In the genomic region with DNA sequence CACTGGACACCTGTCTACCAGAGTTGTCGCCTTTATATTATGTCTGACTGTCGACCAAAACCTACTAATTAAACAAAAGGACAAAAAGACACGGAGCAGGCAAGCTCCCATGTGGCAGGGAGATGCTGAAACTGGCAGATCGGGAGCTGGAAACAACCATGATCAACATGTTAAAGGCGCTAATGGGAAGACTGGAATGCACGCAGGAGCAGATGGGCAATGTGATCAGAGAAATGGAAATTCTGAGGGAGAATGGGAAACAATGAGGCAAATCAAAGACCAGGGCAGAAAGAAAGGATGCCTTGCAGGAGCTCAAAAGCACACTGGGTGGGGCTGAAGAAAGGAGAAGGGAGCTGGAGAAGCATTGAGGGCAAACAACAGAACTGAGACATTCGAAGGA, we compare ENCODE assay signal across 15 mouse cellular contexts. TPM values are rescaled to one million over a fixed set of nuclear protein-coding genes. Genes with fewer than 3 reads are reported as not detected.
A peak's percentile ranks its signal among the peaks of the same experiment; 100 is the strongest.
DNase-seq lines count a peak whose midpoint lies in the region; ATAC-seq and TF ChIP-seq lines count a peak whose summit lies in the region.
"Had no signal": no experiment of that assay in that cellular context is flagged by ENCODE, and none has a peak within 500 bp of the region (broad histone marks: within the 10 kb centered on the region; RNA-seq: fewer than 3 reads in every experiment).

No protein-coding gene starts in this region.

- WGBS in hindbrain, embryonic 10.5 days = 44% methylated on average over 7 of the region's 7 CpGs
- WGBS in hindbrain, postnatal 0 days = 31% methylated on average over 7 of the region's 7 CpGs
- 33% methylated on average over 7 of the region's 7 CpGs for WGBS in forebrain, embryonic 13.5 days
- 39% methylated on average over 7 of the region's 7 CpGs for WGBS in midbrain, embryonic 14.5 days

- ATAC-seq in hindbrain, postnatal 0 days = no peak
- peak; percentile 43 for ATAC-seq in forebrain, embryonic 13.5 days
- no peak for ATAC-seq in midbrain, embryonic 14.5 days (ENCODE audit: low FRiP score, low TSS enrichment)
- ATAC-seq: activated CD4-positive, CD25-positive, alpha-beta regulatory T cell, adult 4 months; intestine, embryonic 16.5 days had no signal

- no peak overlapping the region for H3K4me3 ChIP-seq in hindbrain, embryonic 10.5 days
- no peak overlapping the region for H3K4me3 ChIP-seq in hindbrain, postnatal 0 days (ENCODE audit: low read length)
- H3K4me3 ChIP-seq in ES-E14 (ENCODE audit: insufficient read depth in 1 of 2, low read depth in 1 of 2, low read length in 2 of 2, poor library complexity in 1 of 2, severe bottlenecking in 1 of 2) = peak overlapping the region in 1 of 2 experiments; percentile 17; a peak in 1 of 4 replicates
- H3K4me3 ChIP-seq in forebrain, embryonic 13.5 days = no peak overlapping the region
- no peak overlapping the region for H3K4me3 ChIP-seq in midbrain, embryonic 14.5 days (replicated peaks; ENCODE audit: low read depth, low read length)
- H3K4me3 ChIP-seq: embryonic facial prominence, embryonic 12.5 days; lung, embryonic 15.5 days had no signal

- H3K9me3 ChIP-seq in hindbrain, embryonic 10.5 days = no peaks in the 10 kb centered on the region
- H3K9me3 ChIP-seq in hindbrain, postnatal 0 days (ENCODE audit: low read length) = no peaks in the 10 kb centered on the region
- H3K9me3 ChIP-seq in ES-E14 (ENCODE audit: control insufficient read depth, insufficient read depth, low read depth, low read length) = no peaks in the 10 kb centered on the region
- no peaks in the 10 kb centered on the region for H3K9me3 ChIP-seq in forebrain, embryonic 13.5 days (replicated peaks)
- H3K9me3 ChIP-seq in midbrain, embryonic 14.5 days (ENCODE audit: control insufficient read depth, low read length) = 0 out of 2 replicates have a peak, but pooled peaks cover 3% of the 10 kb centered on the region
- H3K9me3 ChIP-seq: embryonic facial prominence, embryonic 12.5 days; lung, embryonic 15.5 days had no signal

- H3K27me3 ChIP-seq in hindbrain, embryonic 10.5 days (ENCODE audit: insufficient read depth, poor library complexity, severe bottlenecking) = no peaks in the 10 kb centered on the region
- H3K27me3 ChIP-seq in hindbrain, postnatal 0 days (ENCODE audit: insufficient read depth, low read length) = no peaks in the 10 kb centered on the region
- H3K27me3 ChIP-seq in forebrain, embryonic 13.5 days = no peaks in the 10 kb centered on the region
- no peaks in the 10 kb centered on the region for H3K27me3 ChIP-seq in midbrain, embryonic 14.5 days (ENCODE audit: control insufficient read depth, insufficient read depth, low read length)
- H3K27me3 ChIP-seq: embryonic facial prominence, embryonic 12.5 days; lung, embryonic 15.5 days had no signal

- no peak overlapping the region for H3K4me2 ChIP-seq in hindbrain, postnatal 0 days (ENCODE audit: low read depth, low read length)
- H3K4me2 ChIP-seq in forebrain, embryonic 13.5 days = no peak overlapping the region
- no peak overlapping the region for H3K4me2 ChIP-seq in midbrain, embryonic 14.5 days (ENCODE audit: low read length)
- H3K4me2 ChIP-seq: embryonic facial prominence, embryonic 12.5 days; lung, embryonic 15.5 days had no signal

- no peak for TF ChIP-seq CTCF in hindbrain, postnatal 0 days (IDR thresholded peaks at IDR 0.05; ENCODE audit: low read depth)

- in situ Hi-C loops in ES-E14 (cut with MboI; ENCODE audit: low sequenced_read_pairs in 2 of 2, unreplicated experiment in 2 of 2) = no loop called here

- no peaks in the 10 kb centered on the region for H3K36me3 ChIP-seq in hindbrain, embryonic 10.5 days
- H3K36me3 ChIP-seq in hindbrain, postnatal 0 days (ENCODE audit: insufficient read depth, low read length) = no peaks in the 10 kb centered on the region
- no peaks in the 10 kb centered on the region for H3K36me3 ChIP-seq in ES-E14 (ENCODE audit: control insufficient read depth, insufficient read depth, low read length, poor library complexity, severe bottlenecking)
- no peaks in the 10 kb centered on the region for H3K36me3 ChIP-seq in forebrain, embryonic 13.5 days (ENCODE audit: poor library complexity, severe bottlenecking)
- no peaks in the 10 kb centered on the region for H3K36me3 ChIP-seq in midbrain, embryonic 14.5 days (ENCODE audit: control insufficient read depth, insufficient read depth, low read length)
- H3K36me3 ChIP-seq: embryonic facial prominence, embryonic 12.5 days; lung, embryonic 15.5 days had no signal

- peak overlapping the region; percentile 43 for H3K27ac ChIP-seq in hindbrain, embryonic 10.5 days
- H3K27ac ChIP-seq in hindbrain, postnatal 0 days = no peak overlapping the region; the same call in 1 of the 2 replicates
- peak overlapping the region; percentile 6; the same call in 1 of the 2 replicates for H3K27ac ChIP-seq in ES-E14 (ENCODE audit: insufficient read depth, low read depth, low read length, poor library complexity, severe bottlenecking)
- H3K27ac ChIP-seq in forebrain, embryonic 13.5 days = peak overlapping the region; percentile 81
- 0 out of 2 replicates have a peak overlapping the region, but pooled peaks have one; percentile 37 for H3K27ac ChIP-seq in midbrain, embryonic 14.5 days (replicated peaks; ENCODE audit: low read depth, low read length)
- H3K27ac ChIP-seq: embryonic facial prominence, embryonic 12.5 days; kidney, postnatal 0 days; lung, embryonic 15.5 days had no signal

- peaks cover 18% of the 10 kb centered on the region for H3K4me1 ChIP-seq in hindbrain, embryonic 10.5 days (replicated peaks)
- H3K4me1 ChIP-seq in hindbrain, postnatal 0 days (ENCODE audit: insufficient read depth, low read length) = peaks cover 7% of the 10 kb centered on the region; the same call in 1 of the 2 replicates
- H3K4me1 ChIP-seq in ES-E14 (ENCODE audit: control insufficient read depth in 2 of 2, insufficient read depth in 2 of 2, low read length in 2 of 2, poor library complexity in 1 of 2) = peaks cover 8 to 19% of the 10 kb centered on the region in 2 experiments; a peak in 3 of 4 replicates
- peaks cover 10% of the 10 kb centered on the region for H3K4me1 ChIP-seq in forebrain, embryonic 13.5 days
- H3K4me1 ChIP-seq in midbrain, embryonic 14.5 days (ENCODE audit: control insufficient read depth, insufficient read depth, low read length) = no peaks in the 10 kb centered on the region
- H3K4me1 ChIP-seq: embryonic facial prominence, embryonic 12.5 days; lung, embryonic 15.5 days had no signal

- no peak overlapping the region for H3K9ac ChIP-seq in hindbrain, postnatal 0 days (replicated peaks; ENCODE audit: low read length)
- no peak overlapping the region for H3K9ac ChIP-seq in ES-E14 (ENCODE audit: insufficient read depth, low read depth, low read length, poor library complexity, severe bottlenecking)
- H3K9ac ChIP-seq in forebrain, embryonic 13.5 days = 0 out of 2 replicates have a peak overlapping the region, but pooled peaks have one; percentile 12
- peak overlapping the region; percentile 23; the same call in 1 of the 2 replicates for H3K9ac ChIP-seq in midbrain, embryonic 14.5 days (replicated peaks; ENCODE audit: low read length)
- H3K9ac ChIP-seq: embryonic facial prominence, embryonic 12.5 days; lung, embryonic 15.5 days had no signal

- DNase-seq in hindbrain, embryonic 10.5 days (ENCODE audit: low spot score) = no peak
- DNase-seq in hindbrain, postnatal 0 days (ENCODE audit: low spot score) = no peak
- DNase-seq in ES-E14 (ENCODE audit: low read depth, low spot score) = peak; percentile 74
- DNase-seq in midbrain, embryonic 14.5 days = no peak
- DNase-seq in right cerebral cortex, postnatal 25 days = no peak
- no peak for DNase-seq in B cell, adult 2 months
- no peak for DNase-seq in retina, embryonic 14.5 days (ENCODE audit: low spot score)
- DNase-seq: gastrocnemius, postnatal 14 days; heart, postnatal 10 days had no signal

TF ChIP-seq in ES-E14, 5 proteins besides CTCF, POLR2A, EP300 and RAD21:
- TF ChIP-seq CHD2 (IDR thresholded peaks at IDR 0.05; ENCODE audit: low read depth, low read length) (no peak), ZC3H11A (IDR thresholded peaks at IDR 0.05; ENCODE audit: borderline replicate concordance, low read depth, low read length) (no peak), MAFK (IDR thresholded peaks at IDR 0.05; ENCODE audit: insufficient read depth, low read depth, low read length) (no peak), HCFC1 (IDR thresholded peaks at IDR 0.05; ENCODE audit: borderline replicate concordance, insufficient read depth, low read length) (no peak), ZNF384 (IDR thresholded peaks at IDR 0.05; ENCODE audit: low read depth, low read length) (no peak)

RNA-seq across cellular contexts. Expression of gene Camk2b, which starts 27.2 kb away (rescaled TPM):
- polyA plus RNA-seq in hindbrain, embryonic 10.5 days (2016; fragmentation: Nextera tagmentation; extraction: Ambion mirVana) = 1.8 and 3.6 TPM in 2 replicates
- total RNA-seq in hindbrain, postnatal 0 days (2014; rRNA removed) = 188 and 212 TPM in 2 replicates
- polyA plus RNA-seq in hindbrain, postnatal 0 days (2015; fragmentation: Nextera tagmentation; extraction: Ambion mirVana) = 160 and 165 TPM in 2 replicates
- total RNA-seq in ES-E14 (2012; rRNA removed) = 6.4 and 14.1 TPM in 2 replicates
- polyA plus RNA-seq in forebrain, embryonic 13.5 days (2015; fragmentation: Nextera tagmentation; extraction: Ambion mirVana) = 26.1 and 32.8 TPM in 2 replicates
- 85.6 and 124 TPM in 2 replicates for polyA plus RNA-seq in midbrain, embryonic 14.5 days (2014; fragmentation: Nextera tagmentation; extraction: Ambion mirVana)

Comparison
In these comparisons a context has a peak if more than half of its experiments do, and no peak if none do; other contexts are left out.
1. H3K9ac ChIP-seq: peak in forebrain, embryonic 13.5 days (single experiment) and midbrain, embryonic 14.5 days (single experiment); none in hindbrain, postnatal 0 days (single experiment) and ES-E14 (single experiment).